Mouse (Mus musculus) small intestine, adult 2 months (tissue): Measurements from ENCODE around the gene Cd6.

Source experiments
- CTCF ChIP-seq: fragments of 200-500 bp; IDR thresholded peaks from 2 replicates; pipeline ENCODE4 v1.5.1; 2012; ENCODE audit warnings: low read depth, mild to moderate bottlenecking, control low read depth, inconsistent platforms, low read length, moderate library complexity, mixed read lengths; ENCODE audit not compliant: insufficient replicate concordance, insufficient read length; ENCODE audit errors: extremely low read depth
- POLR2A ChIP-seq: fragments of 200-500 bp; IDR thresholded peaks from 2 replicates; pipeline ENCODE4 v1.6.1; 2012; ENCODE audit warnings: low read depth, mild to moderate bottlenecking, control low read depth, inconsistent platforms, low read length, moderate library complexity

- TF ChIP-seq CTCF (no peak), POLR2A (no peak)
Measured at GRCm38 (mm10) chr19:10788242-10788641, 41.6 kb downstream of the Cd6 start.
